Mouse (Mus musculus) liver, postnatal 0 days (tissue): ENCODE measurements around the gene Nup155.

Source experiments
- CTCF ChIP-seq: sonication (generic); IDR thresholded peaks from 2 replicates; pipeline ENCODE4 v1.5.1; 2016; ENCODE audit warnings: antibody characterized with exemption, low read depth
- EP300 ChIP-seq: IDR thresholded peaks from 2 replicates; pipeline ENCODE4 v1.6.1; 2016; ENCODE audit warnings: antibody characterized with exemption, low read depth, mild to moderate bottlenecking

DNA sequence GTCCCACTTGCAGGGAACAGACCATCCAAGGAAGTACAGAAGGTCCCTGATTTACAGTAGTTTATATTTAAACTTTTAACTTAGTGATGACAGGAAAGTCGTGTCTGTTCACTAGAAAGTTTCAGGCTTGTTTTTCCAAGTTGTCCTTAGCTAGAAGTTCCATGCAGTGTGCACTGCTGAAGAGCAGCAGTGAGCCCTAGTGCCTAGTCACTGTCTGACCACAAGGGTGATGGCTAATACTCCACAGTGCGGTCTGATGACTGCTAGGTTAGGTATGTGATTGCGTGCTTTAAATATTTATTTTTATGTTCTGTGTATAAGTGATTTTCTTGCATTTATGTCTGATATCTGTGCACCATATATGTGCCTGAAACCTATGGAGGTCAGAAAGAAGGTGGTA, 81.4 kb downstream of the Nup155 start:
- TF ChIP-seq CTCF (no peak), EP300 (no peak)
